Mouse (Mus musculus) lung, adult 2 months (tissue): Measurements from ENCODE around the gene Olfm2. TPM values are rescaled to one million over a fixed set of nuclear protein-coding genes. Genes with fewer than 3 reads are reported as not detected.
A peak's percentile ranks its signal among the peaks of the same experiment; 100 is the strongest.

Experiments used
- DNase-seq: peaks from one replicate; pipeline ENCODE4 v3.0.0; 2022
- H3K4me1 ChIP-seq: fragments of 200-500 bp; 2 replicates; pipeline ENCODE4 v1.6.1; 2011; ENCODE audit warnings: low read length; ENCODE audit not compliant: control insufficient read depth, insufficient read depth
- H3K4me3 ChIP-seq: fragments of 200-500 bp; replicated peaks from 2 replicates; pipeline ENCODE3; 2011; ENCODE audit warnings: low read depth, mild to moderate bottlenecking, control low read depth, low read length; ENCODE audit errors: extremely low read depth
- CTCF ChIP-seq: fragments of 200-500 bp; IDR thresholded peaks from 2 replicates; pipeline ENCODE4 v1.5.1; 2011; ENCODE audit warnings: mild to moderate bottlenecking, low read length, control low read depth; ENCODE audit not compliant: insufficient read depth
- POLR2A ChIP-seq: fragments of 200-500 bp; IDR thresholded peaks from 2 replicates; pipeline ENCODE4 v1.6.1; 2011; ENCODE audit warnings: low read depth, mild to moderate bottlenecking, control low read depth, low read length, borderline replicate concordance; ENCODE audit errors: extremely low read depth
- WGBS: fragments of 180-500 bp; shearing (Covaris S2); methylation state at CpG from one replicate; pipeline ENCODE4 v1.1.7; 2018; 5-methylcytosine and 5-hydroxymethylcytosine counted together
- polyA plus RNA-seq: library from polyadenylated mRNA; depleted of rRNA; stranded (reverse); fragments of >200 nt; gene quantifications from 2 replicates; pipeline ENCODE4 v1.2.3, GENCODE M21; 2012

Olfm2 gene
- polyA plus RNA-seq, 1 experiment, result 15.2 TPM

DNA sequence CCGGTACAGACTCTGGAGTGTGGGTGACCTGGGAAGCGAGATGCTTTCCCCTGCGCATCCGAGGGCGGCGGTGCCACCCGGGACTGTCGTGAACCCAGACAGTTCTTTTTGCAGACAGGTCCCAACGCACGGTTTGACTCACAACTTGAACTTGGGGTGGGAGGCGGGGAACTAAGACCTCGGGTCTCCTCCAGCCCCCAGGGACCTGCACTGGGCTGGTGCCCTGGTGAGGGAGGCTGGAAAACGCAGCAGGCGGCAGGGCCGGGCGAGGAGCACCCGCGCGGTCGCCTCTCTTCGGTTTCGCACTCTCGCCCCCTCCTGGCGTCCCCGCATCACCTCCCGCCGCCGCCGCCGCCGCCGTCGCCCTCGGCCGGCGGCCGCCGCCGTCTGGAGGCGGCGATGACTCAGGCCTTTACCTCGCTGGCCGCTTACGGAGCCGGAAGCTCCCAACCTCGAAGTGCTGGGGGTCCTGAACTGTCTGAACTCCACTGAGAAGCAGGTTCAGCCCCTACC lies 18.5 kb downstream of the Olfm2 start:
- TF ChIP-seq CTCF (no peak), POLR2A (no peak)
- H3K4me1 ChIP-seq, result peaks cover 3% of the 10 kb centered on the region; the same call in 1 of the 2 replicates
- H3K4me3 ChIP-seq, result peak overlapping the region; percentile 15
- under 1% methylated on average over 46 of the region's 46 CpGs for WGBS
- peak; percentile 47 for DNase-seq

DNA sequence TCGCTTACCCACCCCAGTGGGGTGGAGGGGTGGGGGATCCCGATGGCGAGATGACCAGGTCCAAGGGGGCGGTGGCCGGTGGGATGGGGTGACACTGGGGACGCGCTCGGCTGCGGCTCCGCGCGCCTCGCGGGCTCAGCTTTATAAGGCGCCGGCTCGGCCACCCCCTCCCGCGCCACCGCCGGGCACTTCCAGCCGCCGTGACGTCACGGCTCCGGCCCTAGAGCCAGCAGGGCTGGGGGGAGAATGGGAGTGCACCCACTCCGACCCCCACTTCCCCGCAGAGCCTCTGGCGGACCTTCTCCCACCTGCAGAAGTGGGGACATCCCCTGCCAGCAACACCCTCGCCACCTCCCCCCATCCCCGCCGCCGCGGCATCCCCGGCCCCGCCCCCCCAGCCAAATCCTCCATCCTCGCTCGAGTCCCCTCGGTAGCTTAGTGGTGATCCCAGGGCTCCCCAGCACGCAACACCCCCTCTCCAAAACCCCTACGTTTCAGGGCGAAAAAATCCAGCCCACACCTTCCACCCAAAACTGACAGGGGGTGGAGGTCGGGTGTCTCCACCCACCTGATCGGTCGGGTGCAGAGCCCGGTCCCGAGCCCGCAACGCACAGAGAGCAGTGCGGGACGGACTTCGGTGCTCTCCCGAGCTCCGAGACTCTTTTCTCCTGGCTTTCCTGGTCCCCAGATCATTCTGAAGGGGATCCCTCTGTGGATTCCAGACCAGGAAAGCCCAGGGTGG lies 19.1 kb downstream of the Olfm2 start:
- 2% methylated on average over 51 of the region's 54 CpGs for WGBS
- TF ChIP-seq CTCF (no peak), POLR2A (no peak)
- H3K4me1 ChIP-seq, result peaks cover 3% of the 10 kb centered on the region; the same call in 1 of the 2 replicates
- DNase-seq, result peak; percentile 14
- H3K4me3 ChIP-seq, result peak overlapping the region; percentile 13

DNA sequence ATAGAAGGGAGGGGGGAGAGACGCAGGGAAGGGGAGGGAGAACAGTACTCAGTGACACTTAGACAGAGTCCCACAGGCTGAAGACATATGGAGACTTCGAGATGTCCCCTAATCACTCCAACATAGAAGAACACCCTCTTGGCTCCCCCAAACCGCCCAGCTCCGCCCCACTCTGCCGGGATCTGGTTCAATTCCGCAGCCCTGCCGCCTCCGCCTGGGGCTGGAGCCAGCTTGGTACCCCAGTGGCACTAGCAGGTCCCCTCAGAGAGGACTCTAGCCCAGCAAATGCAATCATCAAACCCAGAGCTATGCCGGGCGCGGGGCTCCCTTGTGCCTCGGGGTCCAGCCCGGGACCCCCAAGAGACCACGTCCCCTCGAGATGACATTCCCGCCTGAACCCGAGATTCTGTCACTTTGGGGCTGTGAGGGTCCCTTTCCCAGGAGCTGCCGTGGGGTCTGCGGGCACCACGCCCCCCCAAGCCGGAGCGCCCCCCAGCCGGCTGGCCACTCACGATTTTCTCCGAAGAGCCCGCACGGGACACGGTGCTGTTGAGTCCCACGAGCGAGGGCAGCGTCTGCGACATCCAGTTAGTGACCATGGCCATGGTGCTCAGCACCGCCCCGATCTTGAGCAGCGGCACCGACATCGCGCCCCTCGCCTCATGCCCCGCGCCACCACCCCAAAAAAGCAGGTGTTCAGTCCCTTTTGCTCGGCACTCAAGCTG lies 19.9 kb downstream of the Olfm2 start:
- peaks cover 3% of the 10 kb centered on the region; the same call in 1 of the 2 replicates for H3K4me1 ChIP-seq
- DNase-seq, result no peak
- WGBS, result 4% methylated on average over 42 of the region's 42 CpGs
- peak overlapping the region; percentile 1 for H3K4me3 ChIP-seq
- TF ChIP-seq CTCF, result no peak
- TF ChIP-seq POLR2A, result no peak

DNA sequence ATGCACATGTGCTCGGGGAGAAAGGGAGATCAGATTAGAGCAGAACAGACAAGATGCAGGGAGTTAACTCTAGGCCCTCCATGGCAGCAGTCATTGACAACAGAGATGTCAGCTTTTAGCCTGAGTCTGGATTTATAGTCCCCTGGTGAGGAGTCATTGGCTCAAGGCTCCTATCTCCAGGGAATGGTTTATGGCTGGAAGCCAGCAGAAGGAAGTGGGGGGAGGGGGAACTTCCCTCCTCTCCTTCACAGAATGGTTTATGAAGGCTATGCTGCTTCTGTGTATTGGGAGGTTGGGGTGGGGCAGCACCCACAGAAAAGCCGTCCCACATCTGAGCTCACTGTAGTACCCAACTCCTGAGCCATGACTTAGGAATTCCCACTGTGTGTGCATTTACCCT lies 24.6 kb downstream of the Olfm2 start:
- TF ChIP-seq CTCF, result no peak
- TF ChIP-seq POLR2A, result no peak
- no peak for DNase-seq
- 31% methylated on average over 2 of the region's 2 CpGs for WGBS
- H3K4me3 ChIP-seq, result no peak overlapping the region
- H3K4me1 ChIP-seq, result peaks cover 1% of the 10 kb centered on the region; the same call in 1 of the 2 replicates

DNA sequence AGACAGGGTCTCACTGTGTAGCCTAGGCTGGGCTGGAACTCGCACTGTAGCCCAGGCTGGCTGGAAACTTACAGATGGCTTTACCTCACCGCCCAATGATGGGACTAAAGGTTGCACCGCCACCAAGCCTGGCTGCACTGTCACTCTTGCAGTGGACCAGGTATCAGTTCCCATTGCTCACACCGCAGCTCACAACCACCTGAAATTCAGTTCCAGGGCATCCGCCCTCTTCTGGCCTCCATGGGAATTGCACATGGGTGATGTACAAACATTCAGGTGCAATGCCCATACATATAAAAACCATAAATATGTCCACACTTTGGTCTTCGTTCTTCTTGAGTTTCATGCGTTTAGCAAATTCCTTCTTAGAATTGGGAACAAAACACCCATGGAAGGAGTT lies 30.8 kb downstream of the Olfm2 start:
- no peak for TF ChIP-seq POLR2A
- TF ChIP-seq CTCF, result peak; percentile 26; the same call in 1 of the 2 replicates
- WGBS, result 75% methylated on average over 7 of the region's 7 CpGs
- DNase-seq, result no peak
- Histone ChIP-seq H3K4me3 (no peak overlapping the region), H3K4me1 (no peaks in the 10 kb centered on the region)

DNA sequence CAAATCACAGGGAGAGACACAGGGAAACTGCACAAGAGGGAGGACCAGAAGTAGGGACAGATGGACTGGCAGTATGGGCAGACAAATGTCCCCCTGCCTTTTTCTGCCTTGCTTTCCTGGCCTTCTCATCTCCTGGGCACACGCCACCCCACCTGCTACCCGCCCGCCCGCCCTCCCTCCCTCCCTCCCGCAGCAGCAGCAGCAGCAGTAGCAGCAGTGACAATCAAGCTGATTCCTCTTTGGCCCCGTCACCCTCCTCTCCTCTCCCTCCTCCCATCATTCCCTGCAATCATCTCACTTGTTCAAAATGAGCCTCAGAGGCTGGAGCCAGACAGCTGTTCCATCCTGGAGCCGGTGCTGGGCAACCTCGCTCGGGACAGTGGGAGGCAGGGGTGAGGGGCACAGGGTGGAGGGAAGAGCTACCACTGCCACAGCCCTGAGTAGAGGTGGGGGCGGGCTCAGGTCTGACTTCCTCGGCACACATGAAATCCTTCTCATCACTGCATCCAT lies 32.6 kb downstream of the Olfm2 start:
- no peak for TF ChIP-seq CTCF
- no peak for TF ChIP-seq POLR2A
- no peak overlapping the region for H3K4me3 ChIP-seq
- WGBS, result 33% methylated on average over 11 of the region's 11 CpGs
- DNase-seq, result no peak
- H3K4me1 ChIP-seq, result no peaks in the 10 kb centered on the region

DNA sequence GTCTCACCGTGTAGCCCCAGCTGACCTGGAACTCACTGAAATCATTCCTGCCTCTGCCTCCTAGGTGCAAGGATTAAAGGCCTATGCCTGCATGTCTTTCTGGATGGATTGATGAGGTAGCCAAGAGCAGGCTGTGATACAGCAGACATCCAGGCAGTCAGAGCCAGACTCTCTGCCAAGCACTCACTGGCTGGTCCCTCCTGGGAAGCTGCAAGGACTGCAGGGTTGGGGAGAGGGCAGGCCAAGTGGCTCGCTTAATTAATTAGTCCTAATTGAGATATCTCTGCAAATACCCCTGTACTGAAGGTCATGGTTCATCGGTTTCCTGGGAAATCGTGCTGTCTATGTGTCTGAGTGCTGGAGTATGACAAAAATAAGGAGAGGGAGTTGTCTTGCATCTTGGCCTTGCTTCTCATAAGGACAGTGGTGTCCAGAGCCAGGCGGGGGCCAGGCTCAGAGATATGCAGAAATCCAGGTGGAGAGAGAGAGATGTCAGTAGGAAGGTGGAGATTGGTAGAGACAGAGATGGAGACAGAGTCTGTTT lies 33.1 kb downstream of the Olfm2 start:
- 67% methylated on average over 5 of the region's 5 CpGs for WGBS
- TF ChIP-seq POLR2A, result no peak
- TF ChIP-seq CTCF, result no peak
- Histone ChIP-seq H3K4me1 (no peaks in the 10 kb centered on the region), H3K4me3 (no peak overlapping the region)
- DNase-seq, result no peak

DNA sequence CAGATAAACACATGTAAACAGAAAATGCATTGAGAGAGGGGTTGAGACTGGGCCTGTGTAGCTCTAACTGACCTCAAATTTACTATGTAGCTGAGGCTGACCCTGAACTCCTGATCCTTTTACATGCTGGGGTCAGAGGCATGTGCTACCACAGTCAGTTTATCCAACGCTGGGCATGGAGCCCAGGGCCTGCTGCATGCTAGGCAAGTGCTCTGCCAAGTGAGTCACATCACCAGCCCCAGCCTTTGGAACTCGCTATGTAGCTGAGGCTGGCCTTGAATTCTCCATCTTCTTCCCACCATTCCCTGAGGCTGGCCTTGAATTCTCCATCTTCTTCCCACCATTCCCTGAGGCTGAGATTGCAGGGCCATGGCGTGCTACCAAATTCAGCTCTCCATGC lies 35.7 kb downstream of the Olfm2 start:
- no peak overlapping the region for H3K4me3 ChIP-seq
- no peaks in the 10 kb centered on the region for H3K4me1 ChIP-seq
- TF ChIP-seq POLR2A (no peak), CTCF (no peak)
- no peak for DNase-seq
- 67% methylated on average over 3 of the region's 3 CpGs for WGBS

DNA sequence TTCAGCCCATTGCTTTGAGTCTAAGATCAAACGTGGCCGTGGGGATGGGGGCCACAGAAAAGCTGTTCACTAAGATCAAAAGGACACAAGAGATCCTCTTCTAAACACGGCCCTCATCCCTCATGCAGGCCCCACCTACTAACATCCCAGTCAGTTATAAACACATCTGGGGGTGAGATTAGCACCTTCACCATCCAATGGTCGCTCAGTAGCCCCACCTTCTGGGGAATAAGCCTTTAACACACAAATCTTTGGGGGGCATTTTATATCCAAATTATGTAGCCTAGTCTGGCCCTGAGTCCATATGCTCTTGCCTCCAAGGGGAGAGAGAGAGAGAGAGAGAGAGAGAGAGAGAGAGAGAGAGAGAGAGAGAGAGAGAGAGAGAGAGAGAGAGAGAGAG lies 40.2 kb downstream of the Olfm2 start:
- 30% methylated on average over 4 of the region's 4 CpGs for WGBS
- DNase-seq, result no peak
- Histone ChIP-seq H3K4me1 (no peaks in the 10 kb centered on the region), H3K4me3 (no peak overlapping the region)
- TF ChIP-seq POLR2A, result no peak

DNA sequence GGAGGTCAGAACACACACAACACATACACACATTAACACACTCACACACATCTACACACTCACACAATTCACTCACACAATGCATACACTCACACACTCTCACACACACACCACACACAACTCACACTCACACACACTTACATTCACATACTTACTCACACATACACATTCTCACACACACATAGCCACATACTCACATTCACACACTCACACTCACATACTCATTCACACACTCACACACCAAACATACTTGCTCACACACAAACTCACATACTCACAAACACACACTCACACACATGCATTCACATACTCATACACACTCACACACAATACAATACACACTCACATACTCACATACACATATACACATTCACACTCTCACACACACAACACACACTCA lies 40.7 kb downstream of the Olfm2 start:
- no peaks in the 10 kb centered on the region for H3K4me1 ChIP-seq
- no peak for TF ChIP-seq POLR2A
- no peak for TF ChIP-seq CTCF
- DNase-seq, result no peak

More for the DNA sequence above, 40.7 kb downstream of the Olfm2 start:
- no peak overlapping the region for H3K4me3 ChIP-seq
